In the genomic region with DNA sequence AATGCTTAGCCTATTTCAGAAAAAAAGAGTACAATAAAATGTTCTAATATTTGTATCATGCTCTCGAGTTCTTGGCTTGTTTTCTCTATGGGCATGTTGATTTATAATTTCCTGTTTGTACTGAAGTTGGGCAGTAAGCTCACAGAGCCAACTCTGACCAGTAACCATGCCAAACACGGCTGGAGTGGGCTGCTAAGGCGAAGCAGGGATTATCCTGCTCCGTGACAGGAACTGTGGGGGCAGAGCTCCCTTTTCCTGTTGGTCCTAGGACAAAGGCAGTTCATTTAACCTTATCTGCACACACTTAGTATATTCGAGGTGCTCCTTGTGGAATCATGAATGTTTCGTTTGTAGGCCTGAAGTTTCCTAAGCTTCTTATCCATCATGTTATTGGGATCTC, we compare ENCODE assay signal across 20 mouse cellular contexts. TPM values are rescaled to one million over a fixed set of nuclear protein-coding genes. Genes with fewer than 3 reads are reported as not detected.
DNase-seq lines count a peak whose midpoint lies in the region; ATAC-seq lines count a peak whose summit lies in the region.
"Had no signal": no experiment of that assay in that cellular context is flagged by ENCODE, and none has a peak within 500 bp of the region (broad histone marks: within the 10 kb centered on the region; RNA-seq: fewer than 3 reads in every experiment).

No protein-coding gene starts in this region.

- H3K4me3 ChIP-seq in kidney, embryonic 15.5 days (replicated peaks) = no peak overlapping the region
- H3K4me3 ChIP-seq: forebrain, embryonic 15.5 days; heart, embryonic 12.5 days; hindbrain, embryonic 15.5 days; left cerebral cortex, adult 2 months; limb, embryonic 15.5 days; midbrain, embryonic 15.5 days had no signal

- DNase-seq in adrenal gland, adult (ENCODE audit: inconsistent age in 2 of 2, low spot score in 1 of 2) = peak; percentile 31 to 56
- no peak for DNase-seq in adrenal gland, postnatal 4 days (ENCODE audit: low spot score in 2 of 2)
- DNase-seq in kidney, adult 11 months = peak; percentile 36
- DNase-seq in kidney, postnatal 36 days = peak; percentile 35 to 47
- DNase-seq in lung, postnatal 25 days (ENCODE audit: low spot score) = peak; percentile 44
- DNase-seq in left cerebral cortex, adult 8-10 months (ENCODE audit: low spot score in 2 of 2) = no peak
- no peak for DNase-seq in thymus, postnatal 14 days
- DNase-seq: cerebellum, adult 11 months; gastrocnemius, postnatal 14 days; thymus, postnatal 4 days had no signal

- no peak overlapping the region for H3K27ac ChIP-seq in kidney, embryonic 15.5 days
- H3K27ac ChIP-seq: forebrain, embryonic 15.5 days; hindbrain, embryonic 15.5 days; left cerebral cortex, adult 2 months; limb, embryonic 15.5 days; midbrain, embryonic 15.5 days had no signal

- no peak overlapping the region for H3K9ac ChIP-seq in kidney, embryonic 15.5 days
- H3K9ac ChIP-seq: forebrain, embryonic 15.5 days; heart, embryonic 12.5 days; hindbrain, embryonic 15.5 days; limb, embryonic 15.5 days; midbrain, embryonic 15.5 days had no signal

- no peaks in the 10 kb centered on the region for H3K27me3 ChIP-seq in kidney, embryonic 15.5 days
- H3K27me3 ChIP-seq: forebrain, embryonic 15.5 days; heart, embryonic 12.5 days; hindbrain, embryonic 15.5 days; limb, embryonic 15.5 days; midbrain, embryonic 15.5 days had no signal

- ATAC-seq in kidney, embryonic 15.5 days (replicated peaks; ENCODE audit: low FRiP score) = no peak
- ATAC-seq: forebrain, embryonic 15.5 days; midbrain, embryonic 15.5 days; Patski had no signal

- 39% methylated on average over 6 of the region's 6 CpGs for WGBS in kidney, embryonic 15.5 days

- no peaks in the 10 kb centered on the region for H3K36me3 ChIP-seq in kidney, embryonic 15.5 days
- H3K36me3 ChIP-seq: forebrain, embryonic 15.5 days; heart, embryonic 12.5 days; hindbrain, embryonic 15.5 days; limb, embryonic 15.5 days; midbrain, embryonic 15.5 days had no signal

- no peaks in the 10 kb centered on the region for H3K9me3 ChIP-seq in kidney, embryonic 15.5 days (replicated peaks)
- H3K9me3 ChIP-seq: forebrain, embryonic 15.5 days; heart, embryonic 12.5 days; hindbrain, embryonic 15.5 days; limb, embryonic 15.5 days; midbrain, embryonic 15.5 days had no signal

- no peak overlapping the region for H3K4me2 ChIP-seq in kidney, embryonic 15.5 days
- H3K4me2 ChIP-seq: forebrain, embryonic 15.5 days; heart, embryonic 12.5 days; hindbrain, embryonic 15.5 days; limb, embryonic 15.5 days; midbrain, embryonic 15.5 days had no signal

- no peaks in the 10 kb centered on the region for H3K4me1 ChIP-seq in kidney, embryonic 15.5 days
- H3K4me1 ChIP-seq: forebrain, embryonic 15.5 days; heart, embryonic 12.5 days; hindbrain, embryonic 15.5 days; limb, embryonic 15.5 days; midbrain, embryonic 15.5 days had no signal

RNA-seq across cellular contexts. Expression of gene Gm136, which starts 6.8 kb away (rescaled TPM):
- not detected for total RNA-seq in adrenal gland, postnatal 4 days (2021)
- polyA plus RNA-seq in kidney, embryonic 15.5 days (2015; fragmentation: Nextera tagmentation; extraction: Ambion mirVana) = not detected in 2 replicates
- total RNA-seq in left cerebral cortex, adult 8-10 months (2022) = under 1 TPM in 3 of 4 experiments, not detected in 1; 0.25 to 0.38 (median 0.28) TPM
- total RNA-seq: gastrocnemius, postnatal 14 days; layer of hippocampus, adult 18-20 months; left cerebral cortex, adult 2 months had no signal
- polyA plus RNA-seq: forebrain, embryonic 15.5 days; heart, embryonic 12.5 days; hindbrain, embryonic 15.5 days; limb, embryonic 15.5 days; midbrain, embryonic 15.5 days; neural tube, embryonic 11.5 days; Patski had no signal

RNA-seq across cellular contexts. Expression of gene Cfap206, which starts 19.2 kb away (rescaled TPM):
- under 1 TPM; 0.51 to 0.81 TPM for total RNA-seq in adrenal gland, postnatal 4 days (2021)
- 0.91 and 1.3 TPM in 2 replicates for polyA plus RNA-seq in kidney, embryonic 15.5 days (2015; fragmentation: Nextera tagmentation; extraction: Ambion mirVana)
- 1 to 10 TPM; 1.4 to 2.6 (median 1.7) TPM for total RNA-seq in left cerebral cortex, adult 8-10 months (2022)
- total RNA-seq: gastrocnemius, postnatal 14 days had no signal
- polyA plus RNA-seq: limb, embryonic 15.5 days had no signal

RNA-seq across cellular contexts. Expression of gene Smim8, which starts 29.0 kb away (rescaled TPM):
- 10 to 100 TPM; 18.3 to 24.7 TPM for total RNA-seq in adrenal gland, postnatal 4 days (2021)
- polyA plus RNA-seq in kidney, embryonic 15.5 days (2015; fragmentation: Nextera tagmentation; extraction: Ambion mirVana) = 44.6 and 49.2 TPM in 2 replicates
- 10 to 100 TPM; 16.6 to 23.7 (median 21.4) TPM for total RNA-seq in left cerebral cortex, adult 8-10 months (2022)

Comparison
In these comparisons a context has a peak if more than half of its experiments do, and no peak if none do; other contexts are left out.
1. DNase-seq: peak in adrenal gland, adult (2 of 2), kidney, adult 11 months (single experiment), kidney, postnatal 36 days (2 of 2) and lung, postnatal 25 days (single experiment); none in adrenal gland, postnatal 4 days (0 of 2), left cerebral cortex, adult 8-10 months (0 of 2) and thymus, postnatal 14 days (single experiment).